Mouse (Mus musculus): ENCODE data around the gene Exosc5.

Gene Exosc5

GRCm38 (mm10) chr7:25680514-25681258 lies 21.7 kb downstream of the Exosc5 start, which contains the start of gene B9d2:
Gene B9d2 (plus strand): TSS chr7:25680780.
- peak; percentile 98 for DNase-seq

- DNase-seq, result no peak
Measured at GRCm38 (mm10) chr7:25681341-25682231, 22.6 kb downstream of the Exosc5 start.

- peak; percentile 72 for DNase-seq
Measured at GRCm38 (mm10) chr7:25683474-25684180, 24.7 kb downstream of the Exosc5 start.

- DNase-seq, result no peak
Measured at GRCm38 (mm10) chr7:25684659-25685058, 25.7 kb downstream of the Exosc5 start.

GRCm38 (mm10) chr7:25685926-25686470 lies 27.0 kb downstream of the Exosc5 start:
- no peak for DNase-seq

- peak; percentile 84 for DNase-seq
Measured at GRCm38 (mm10) chr7:25686680-25687531, 27.9 kb downstream of the Exosc5 start, which contains the start of gene Tgfb1. Gene Tgfb1 (plus strand): TSS chr7:25687002.

- DNase-seq, result peak; percentile 80
Measured at GRCm38 (mm10) chr7:25687811-25688401, 28.9 kb downstream of the Exosc5 start.

- DNase-seq, result peak; percentile 92
Measured at GRCm38 (mm10) chr7:25688810-25689586, 30.0 kb downstream of the Exosc5 start.

GRCm38 (mm10) chr7:25689603-25690021 lies 30.6 kb downstream of the Exosc5 start:
- DNase-seq, result peak; percentile 51

GRCm38 (mm10) chr7:25690051-25690450 lies 31.1 kb downstream of the Exosc5 start:
- no peak for DNase-seq

- DNase-seq, result no peak
Measured at GRCm38 (mm10) chr7:25694104-25694503, 35.1 kb downstream of the Exosc5 start.

GRCm38 (mm10) chr7:25699851-25700250 lies 40.9 kb downstream of the Exosc5 start:
- DNase-seq, result no peak

GRCm38 (mm10) chr7:25700732-25701131 lies 41.8 kb downstream of the Exosc5 start:
- no peak for DNase-seq

GRCm38 (mm10) chr7:25702350-25702749 lies 43.4 kb downstream of the Exosc5 start:
- no peak for DNase-seq

- DNase-seq, result no peak
Measured at GRCm38 (mm10) chr7:25703793-25704494, 45.0 kb downstream of the Exosc5 start.

GRCm38 (mm10) chr7:25704716-25705364 lies 45.9 kb downstream of the Exosc5 start:
- peak; percentile 70 for DNase-seq

GRCm38 (mm10) chr7:25705801-25706251 lies 46.9 kb downstream of the Exosc5 start:
- DNase-seq, result no peak

GRCm38 (mm10) chr7:25706578-25707170 lies 47.7 kb downstream of the Exosc5 start:
- DNase-seq, result no peak

Measured in liver (tissue).